Mouse (Mus musculus) heart, embryonic 14.5 days (tissue): ENCODE data around the gene Fkbp9. TPM values are rescaled to one million over a fixed set of nuclear protein-coding genes. Genes with fewer than 3 reads are reported as not detected.

Experiments used
- ATAC-seq: fragments of 200-750 bp; cut with Nextera tagmentation; 2 replicates; pipeline ENCODE4 v1.8.0; 2017; ENCODE audit warnings: low read depth, moderate TSS enrichment; ENCODE audit not compliant: insufficient number of reproducible peaks, insufficient read depth, low FRiP score
- H3K27ac ChIP-seq, 2 experiments: fragments of 200-500 bp in 1 of 2; fragments of 300-500 bp in 1 of 2; sonication (generic) in 1 of 2; replicated peaks in 1 of 2; 2 replicates each; pipeline ENCODE4 v1.5.1; 2012 to 2014; ENCODE audit warnings: low read depth in 2 of 2, low read length in 2 of 2, control low read depth in 1 of 2, mild to moderate bottlenecking in 1 of 2, mixed read lengths in 1 of 2; ENCODE audit not compliant: control insufficient read depth in 1 of 2, insufficient read depth in 1 of 2
- H3K27me3 ChIP-seq: fragments of 300-500 bp; sonication (generic); 2 replicates; pipeline ENCODE4 v1.6.1; 2014; ENCODE audit warnings: mild to moderate bottlenecking, low read length, control low read depth; ENCODE audit not compliant: control insufficient read depth, insufficient read depth
- H3K36me3 ChIP-seq: fragments of 300-500 bp; sonication (generic); 2 replicates; pipeline ENCODE4 v1.6.1; 2014; ENCODE audit warnings: mild to moderate bottlenecking, control low read depth, low read length, mixed read lengths; ENCODE audit not compliant: control insufficient read depth, insufficient read depth
- H3K4me1 ChIP-seq, 2 experiments: fragments of 200-500 bp in 1 of 2; fragments of 300-500 bp in 1 of 2; sonication (generic) in 1 of 2; 2 replicates each; pipeline ENCODE4 v1.6.1; 2012 to 2014; ENCODE audit warnings: low read length in 2 of 2, control low read depth in 1 of 2, mixed read lengths in 1 of 2; ENCODE audit not compliant: control insufficient read depth in 2 of 2, insufficient read depth in 2 of 2
- H3K4me2 ChIP-seq: fragments of 300-500 bp; sonication (generic); 2 replicates; pipeline ENCODE4 v1.6.1; 2014; ENCODE audit warnings: mild to moderate bottlenecking, low read length
- H3K4me3 ChIP-seq, 2 experiments: fragments of 200-500 bp in 1 of 2; fragments of 300-500 bp in 1 of 2; sonication (generic) in 1 of 2; 2 replicates each; pipeline ENCODE4 v1.5.1; 2012 to 2014; ENCODE audit warnings: low read length in 2 of 2, mild to moderate bottlenecking in 2 of 2, control low read depth in 1 of 2, low read depth in 1 of 2, moderate library complexity in 1 of 2; ENCODE audit not compliant: control insufficient read depth in 1 of 2, insufficient read depth in 1 of 2
- H3K9ac ChIP-seq: fragments of 300-500 bp; sonication (generic); 2 replicates; pipeline ENCODE4 v1.6.1; 2014; ENCODE audit warnings: mild to moderate bottlenecking, low read length
- H3K9me3 ChIP-seq: fragments of 300-500 bp; sonication (generic); 2 replicates; pipeline ENCODE4 v1.6.1; 2016; ENCODE audit warnings: low read length, control low read depth; ENCODE audit not compliant: control insufficient read depth
- WGBS: fragments of 180-500 bp; shearing (Covaris S2); extraction: QIAGEN DNeasy Blood & Tissue Kit; methylation state at CpG from one replicate; pipeline ENCODE4 v1.1.7; 2014; 5-methylcytosine and 5-hydroxymethylcytosine counted together
- polyA plus RNA-seq: library from polyadenylated mRNA; unstranded; fragments of >200 nt; fragmentation: Nextera tagmentation; extraction: Ambion mirVana; gene quantifications from 2 replicates; pipeline ENCODE4 v1.2.1, GENCODE M21; 2014

Fkbp9 gene
- polyA plus RNA-seq, 1 experiment from 2014 or later = 147 TPM

DNA sequence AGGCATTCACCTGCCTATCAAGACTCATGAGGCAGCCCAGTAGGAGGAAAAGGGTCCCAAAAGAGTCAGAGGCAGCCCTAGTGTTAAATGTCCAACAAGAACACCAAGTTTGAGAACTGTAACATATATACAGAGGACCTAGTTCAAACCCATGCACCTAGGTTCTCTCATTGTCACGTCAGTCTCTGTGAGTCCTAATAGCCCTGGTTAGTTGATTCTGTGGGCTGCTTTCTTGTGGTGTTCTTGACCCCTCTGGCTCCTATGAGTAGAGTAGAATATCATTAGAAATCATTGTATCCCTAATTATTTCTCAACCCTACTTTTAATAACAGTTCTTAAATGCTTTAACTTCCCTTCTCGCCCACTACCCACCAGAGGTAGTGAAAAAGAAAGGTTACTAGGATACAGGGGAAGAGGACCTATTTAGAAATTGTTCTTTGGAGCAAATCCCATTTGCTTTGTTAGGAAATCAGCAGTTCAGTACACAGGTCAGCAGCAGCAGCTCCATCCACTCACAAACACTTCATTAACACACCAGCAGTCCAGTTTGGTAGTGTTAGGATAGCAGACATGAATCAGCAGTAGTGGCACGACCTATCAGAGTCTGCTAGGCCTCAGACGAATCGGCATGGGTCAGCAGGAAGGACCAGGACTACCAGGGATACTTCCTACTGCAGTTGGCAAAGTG lies 13.3 kb upstream of the Fkbp9 start:
- Histone ChIP-seq H3K9me3 (no peaks in the 10 kb centered on the region), H3K36me3 (no peaks in the 10 kb centered on the region), H3K4me1 (no peaks in the 10 kb centered on the region), H3K9ac (no peak overlapping the region), H3K4me2 (no peak overlapping the region), H3K27me3 (no peaks in the 10 kb centered on the region), H3K4me3 (no peak overlapping the region), H3K27ac (no peak overlapping the region)
- WGBS = 66% methylated on average over 5 of the region's 5 CpGs
- ATAC-seq = no peak

DNA sequence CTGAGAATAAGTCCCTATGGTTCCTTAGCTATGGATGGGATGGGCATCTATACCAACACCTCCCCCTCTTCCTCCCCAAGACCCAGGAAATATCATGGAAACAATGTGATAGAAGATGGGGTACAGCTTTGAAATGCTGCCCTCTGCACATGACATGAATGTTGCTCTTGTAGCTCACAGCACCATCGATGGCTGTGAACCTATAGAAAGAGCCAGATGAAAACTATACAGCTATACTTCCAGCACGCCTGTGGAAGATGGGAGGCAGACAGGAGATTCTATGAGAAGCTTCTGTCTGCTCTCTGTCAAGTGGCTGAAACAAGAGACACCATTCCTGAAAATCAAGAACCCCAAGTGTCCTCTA lies 12.8 kb upstream of the Fkbp9 start:
- H3K27me3 ChIP-seq = no peaks in the 10 kb centered on the region
- ATAC-seq = no peak
- WGBS = 67% methylated on average over 2 of the region's 2 CpGs

DNA sequence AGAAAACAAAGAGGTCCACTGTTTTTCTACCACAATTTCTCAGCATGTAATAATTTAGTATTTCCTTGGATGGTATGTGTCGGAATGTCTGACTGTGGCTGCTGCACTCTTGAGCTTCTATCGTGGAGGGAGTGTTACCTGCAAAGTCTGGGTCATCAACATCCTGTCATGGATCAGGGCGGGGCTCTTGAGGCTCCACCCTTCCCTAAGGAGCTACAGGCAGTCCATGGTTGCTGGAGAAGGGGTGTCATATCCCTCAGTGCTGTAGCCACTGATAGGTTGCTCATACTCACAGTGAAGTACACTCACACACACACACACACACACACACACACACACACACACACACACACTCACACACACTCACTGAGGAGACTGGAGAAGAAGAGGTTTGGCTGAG lies 6.2 kb upstream of the Fkbp9 start:
- no peak overlapping the region for H3K4me3 ChIP-seq
- no peak overlapping the region for H3K4me2 ChIP-seq
- H3K27me3 ChIP-seq = no peaks in the 10 kb centered on the region
- H3K36me3 ChIP-seq = no peaks in the 10 kb centered on the region
- ATAC-seq = no peak; the same call in 1 of the 2 replicates
- H3K27ac ChIP-seq = no peak overlapping the region
- H3K9me3 ChIP-seq = no peaks in the 10 kb centered on the region
- WGBS = 54% methylated on average over 3 of the region's 3 CpGs
- H3K9ac ChIP-seq = no peak overlapping the region
- no peaks in the 10 kb centered on the region for H3K4me1 ChIP-seq

More for the DNA sequence above, 12.8 kb upstream of the Fkbp9 start:
- Histone ChIP-seq H3K9ac (no peak overlapping the region), H3K4me1 (no peaks in the 10 kb centered on the region), H3K4me2 (no peak overlapping the region), H3K9me3 (no peaks in the 10 kb centered on the region), H3K27ac (no peak overlapping the region), H3K4me3 (no peak overlapping the region), H3K36me3 (no peaks in the 10 kb centered on the region)

DNA sequence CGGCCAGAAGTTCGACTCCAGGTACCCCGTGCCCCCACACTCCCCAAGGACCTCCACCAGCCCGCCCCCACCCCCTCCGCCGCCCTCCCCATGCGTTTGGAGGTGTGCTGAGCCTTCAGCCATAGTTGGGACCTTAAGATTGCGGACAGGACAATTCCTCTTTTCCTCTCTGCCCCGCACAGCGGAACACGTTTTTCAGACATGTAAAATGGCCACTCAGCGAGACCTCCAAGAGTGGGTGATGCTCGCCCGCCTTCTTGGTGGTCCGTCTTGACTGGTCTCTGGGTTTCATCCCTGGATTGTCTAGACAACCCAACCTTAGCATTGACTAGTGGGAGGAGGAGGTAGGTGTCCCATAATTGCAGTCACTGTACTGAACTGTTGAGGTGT lies 543 bp downstream of the Fkbp9 start:
- H3K27ac ChIP-seq = peak overlapping the region; percentile 84 to 88
- peaks cover 24% of the 10 kb centered on the region for H3K36me3 ChIP-seq
- peaks cover 0 to 3% of the 10 kb centered on the region in 2 experiments; a peak in 2 of 4 replicates for H3K4me1 ChIP-seq
- peak overlapping the region; percentile 77 to 97 for H3K4me3 ChIP-seq
- under 1% methylated on average over 15 of the region's 15 CpGs for WGBS
- peak overlapping the region; percentile 91 for H3K9ac ChIP-seq
- no peaks in the 10 kb centered on the region for H3K27me3 ChIP-seq
- no peaks in the 10 kb centered on the region for H3K9me3 ChIP-seq
- ATAC-seq = peak; percentile 14; the same call in 1 of the 2 replicates
- H3K4me2 ChIP-seq = peak overlapping the region; percentile 85

DNA sequence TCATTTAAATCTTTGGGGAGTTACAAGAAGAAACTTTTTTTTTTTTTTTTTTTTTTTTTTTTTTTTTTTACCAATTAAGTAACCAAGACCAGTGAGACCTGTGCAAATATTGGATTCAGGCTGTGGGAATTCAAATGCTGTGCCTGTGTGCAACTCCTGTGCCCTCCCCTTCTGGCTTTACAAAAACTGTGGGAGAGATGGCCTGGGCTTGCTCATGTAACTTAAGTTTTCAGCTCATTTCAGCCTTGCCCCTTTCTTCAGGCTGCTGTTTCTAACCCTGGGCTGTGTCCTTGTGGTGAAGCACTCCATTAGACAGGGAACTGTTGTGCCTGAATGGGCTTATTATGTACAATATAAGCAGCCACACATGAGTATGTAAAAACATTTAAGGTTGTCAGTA lies 971 bp downstream of the Fkbp9 start:
- peaks cover 29% of the 10 kb centered on the region for H3K36me3 ChIP-seq
- peak overlapping the region; percentile 91 for H3K9ac ChIP-seq
- H3K27me3 ChIP-seq = no peaks in the 10 kb centered on the region
- H3K4me3 ChIP-seq = peak overlapping the region in 1 of 2 experiments; percentile 77; a peak in 2 of 4 replicates
- H3K9me3 ChIP-seq = no peaks in the 10 kb centered on the region
- no peak for ATAC-seq
- H3K27ac ChIP-seq = no peak overlapping the region
- H3K4me1 ChIP-seq = peaks cover 0 to 3% of the 10 kb centered on the region in 2 experiments; a peak in 2 of 4 replicates
- H3K4me2 ChIP-seq = peak overlapping the region; percentile 85

DNA sequence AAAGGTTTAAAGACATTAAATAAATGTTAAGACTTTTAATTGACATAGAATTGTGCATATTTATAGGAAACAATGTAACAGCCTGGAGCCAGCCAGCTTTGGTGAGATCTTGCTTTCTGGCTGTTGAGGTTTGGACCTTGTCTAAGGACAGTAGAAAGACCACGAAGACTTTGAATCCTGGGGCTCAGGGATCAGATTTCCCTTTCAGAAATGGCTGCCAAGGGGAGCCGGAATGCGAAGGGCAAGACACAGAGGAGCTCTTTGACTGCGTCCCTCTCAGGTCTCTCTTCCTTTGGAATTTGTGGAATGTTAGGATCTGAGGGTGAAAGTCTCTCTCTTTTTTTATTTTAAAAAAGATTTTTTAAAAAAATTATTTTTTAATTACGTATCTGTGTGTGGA lies 2.9 kb downstream of the Fkbp9 start:
- no peak for ATAC-seq
- WGBS = 61% methylated on average over 5 of the region's 5 CpGs
- no peak overlapping the region for H3K9ac ChIP-seq
- H3K4me2 ChIP-seq = no peak overlapping the region
- no peak overlapping the region for H3K4me3 ChIP-seq
- no peak overlapping the region for H3K27ac ChIP-seq
- H3K4me1 ChIP-seq = peaks cover 0 to 3% of the 10 kb centered on the region in 2 experiments; a peak in 2 of 4 replicates
- H3K9me3 ChIP-seq = no peaks in the 10 kb centered on the region
- peaks cover 31% of the 10 kb centered on the region for H3K36me3 ChIP-seq
- H3K27me3 ChIP-seq = no peaks in the 10 kb centered on the region

DNA sequence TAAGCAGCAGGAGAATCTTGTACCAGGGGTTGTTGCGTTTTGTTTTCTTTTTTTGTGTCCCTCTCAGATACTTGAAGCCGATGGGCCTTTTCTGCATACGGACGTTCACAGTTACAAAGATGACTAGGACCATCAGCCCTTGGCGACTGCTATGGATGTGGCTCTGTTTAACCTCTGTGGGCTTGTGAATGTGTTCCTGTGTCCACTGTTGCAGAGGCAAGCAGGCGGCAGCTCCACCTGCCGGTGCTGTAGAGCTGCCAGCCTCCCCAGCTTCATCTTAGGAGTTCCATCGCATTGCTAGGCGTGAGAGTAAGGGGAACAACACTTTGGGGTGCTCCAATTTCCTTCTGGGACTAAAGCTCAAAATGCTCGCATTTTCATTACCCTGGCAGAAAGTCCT lies 3.7 kb downstream of the Fkbp9 start:
- Histone ChIP-seq H3K4me2 (no peak overlapping the region), H3K27ac (no peak overlapping the region), H3K4me1 (peaks cover 0 to 3% of the 10 kb centered on the region in 2 experiments; a peak in 2 of 4 replicates), H3K36me3 (peaks cover 39% of the 10 kb centered on the region), H3K4me3 (no peak overlapping the region), H3K9ac (no peak overlapping the region), H3K9me3 (no peaks in the 10 kb centered on the region), H3K27me3 (no peaks in the 10 kb centered on the region)
- WGBS = 86% methylated on average over 10 of the region's 10 CpGs
- no peak for ATAC-seq

DNA sequence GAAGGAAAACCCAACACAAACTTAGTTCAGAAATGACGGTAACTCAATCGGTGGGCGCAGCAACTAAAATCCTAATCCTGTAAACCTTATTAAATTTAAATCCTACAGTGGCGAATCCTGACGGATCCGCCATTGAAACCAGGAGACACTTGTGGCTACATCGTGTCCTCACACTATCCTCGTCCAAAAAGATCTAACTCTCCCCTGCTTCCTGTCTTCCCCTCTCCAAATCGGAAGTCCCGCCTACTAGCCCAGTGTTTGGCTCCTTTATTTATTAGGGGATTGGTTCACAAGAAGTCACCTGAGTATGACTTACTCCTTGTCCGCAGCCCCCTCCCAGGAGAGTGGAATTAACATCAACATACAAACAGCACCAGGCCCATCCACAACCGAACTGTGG lies 5.3 kb downstream of the Fkbp9 start:
- no peaks in the 10 kb centered on the region for H3K27me3 ChIP-seq
- 91% methylated on average over 12 of the region's 12 CpGs for WGBS
- H3K27ac ChIP-seq = no peak overlapping the region
- peaks cover 0 to 3% of the 10 kb centered on the region in 2 experiments; a peak in 2 of 4 replicates for H3K4me1 ChIP-seq
- no peak overlapping the region for H3K9ac ChIP-seq
- H3K4me2 ChIP-seq = no peak overlapping the region
- H3K9me3 ChIP-seq = no peaks in the 10 kb centered on the region
- H3K36me3 ChIP-seq = peaks cover 42% of the 10 kb centered on the region
- H3K4me3 ChIP-seq = no peak overlapping the region
- no peak for ATAC-seq
